Mouse (Mus musculus) layer of hippocampus, adult 9-11 months (tissue): ENCODE data around the gene Nsrp1.

Experiments
- DNase-seq: peaks from one replicate; pipeline ENCODE4 v3.0.0; 2022

Gene Nsrp1

GRCm38 (mm10) chr11:77041891-77042290 is 36.3 kb downstream of the Nsrp1 start:
- no peak for DNase-seq

- DNase-seq: no peak
Measured at GRCm38 (mm10) chr11:77031151-77031934, 46.9 kb downstream of the Nsrp1 start.

- DNase-seq: no peak
Measured at GRCm38 (mm10) chr11:77028157-77028556, 50.1 kb downstream of the Nsrp1 start.

GRCm38 (mm10) chr11:77026559-77026958 is 51.7 kb downstream of the Nsrp1 start:
- no peak for DNase-seq

- DNase-seq: no peak
Measured at GRCm38 (mm10) chr11:77021749-77022396, 56.4 kb downstream of the Nsrp1 start.

GRCm38 (mm10) chr11:77019539-77019938 is 58.7 kb downstream of the Nsrp1 start:
- no peak for DNase-seq

- DNase-seq: no peak
Measured at GRCm38 (mm10) chr11:77018046-77018445, 60.2 kb downstream of the Nsrp1 start.

GRCm38 (mm10) chr11:77010762-77011475 is 67.3 kb downstream of the Nsrp1 start:
- DNase-seq: no peak

- no peak for DNase-seq
Measured at GRCm38 (mm10) chr11:77009069-77010025, 68.9 kb downstream of the Nsrp1 start.

GRCm38 (mm10) chr11:77006616-77007015 is 71.6 kb downstream of the Nsrp1 start:
- DNase-seq: no peak

GRCm38 (mm10) chr11:77005881-77006280 is 72.4 kb downstream of the Nsrp1 start:
- DNase-seq: no peak

- no peak for DNase-seq
Measured at GRCm38 (mm10) chr11:77002361-77002760, 75.9 kb downstream of the Nsrp1 start.

GRCm38 (mm10) chr11:77000741-77001140 is 77.5 kb downstream of the Nsrp1 start:
- DNase-seq: no peak

GRCm38 (mm10) chr11:76998705-76999226 is 79.5 kb downstream of the Nsrp1 start:
- DNase-seq: no peak

GRCm38 (mm10) chr11:76997916-76998704 is 80.1 kb downstream of the Nsrp1 start, which contains the start of gene Slc6a4:
Gene Slc6a4 (plus strand): TSS chr11:76998603.
- DNase-seq: no peak

- peak; percentile 29 for DNase-seq
Measured at GRCm38 (mm10) chr11:76997305-76997704, 80.9 kb downstream of the Nsrp1 start.

GRCm38 (mm10) chr11:76995966-76996672 is 82.1 kb downstream of the Nsrp1 start:
- DNase-seq: peak; percentile 27
